Mouse (Mus musculus): Measurements from ENCODE around the gene Alb. TPM values are rescaled to one million over a fixed set of nuclear protein-coding genes. Genes with fewer than 3 reads are reported as not detected.

The Alb gene
- polyA plus RNA-seq, 1 experiment, result 1.2 TPM

DNA sequence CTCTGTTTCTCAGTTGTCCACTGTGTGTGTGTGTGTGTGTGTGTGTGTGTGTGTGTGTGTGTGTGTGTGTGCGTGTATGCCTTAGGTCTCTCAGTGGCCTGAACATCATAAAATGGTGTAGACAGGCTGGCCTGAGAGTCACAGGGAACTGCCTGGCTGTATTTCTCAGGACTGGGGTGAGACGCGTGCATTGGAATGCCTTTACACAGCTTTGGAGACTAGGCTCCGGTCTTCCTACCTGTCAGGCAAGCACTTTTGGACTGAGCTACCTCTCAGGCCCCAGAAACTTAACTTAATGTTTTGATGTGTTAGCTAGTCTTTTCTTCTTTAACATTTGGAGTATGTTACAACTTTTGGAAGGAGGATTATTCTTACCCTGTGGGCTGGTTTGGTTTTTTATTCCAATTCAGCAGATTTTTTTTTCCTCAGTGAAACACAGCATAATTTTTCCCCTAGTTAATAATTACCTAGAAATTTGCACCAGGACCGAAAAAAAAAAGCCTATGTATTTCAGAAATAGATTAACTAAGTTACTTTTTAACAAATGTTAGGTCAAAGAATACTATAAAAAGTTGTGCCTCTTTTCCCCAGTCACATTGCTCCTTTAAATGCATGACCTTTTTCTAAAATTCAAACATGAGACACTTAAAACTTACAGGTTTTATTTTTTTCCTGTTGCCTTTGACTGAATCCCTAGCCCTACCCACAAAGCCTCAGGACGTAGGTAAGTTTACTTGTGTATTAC is 57.8 kb downstream of the Alb start, which contains the start of gene Afm:
Afm (plus strand) TSS at position 577 of the 745 bp plus-strand sequence.
- Histone ChIP-seq H3K36me3 (ENCODE audit: control insufficient read depth, insufficient read depth, low read length) (no peaks in the 10 kb centered on the region), H3K27ac (ENCODE audit: insufficient read depth, low read length) (no peak within 1 kb of the TSS), H3K27me3 (ENCODE audit: control insufficient read depth, insufficient read depth, low read length) (no peaks in the 10 kb centered on the region), H3K4me1 (ENCODE audit: control insufficient read depth, insufficient read depth, insufficient read length) (no peaks in the 10 kb centered on the region), H3K4me3 (ENCODE audit: extremely low read depth, insufficient read depth, insufficient read length) (no peak within 1 kb of the TSS)
- TF ChIP-seq POLR2A (IDR thresholded peaks at IDR 0.05; ENCODE audit: low read depth, low read length) (no peak), CTCF (IDR thresholded peaks at IDR 0.05; ENCODE audit: extremely low read depth, insufficient read depth, insufficient read length, insufficient replicate concordance) (no peak)
- DNase-seq (ENCODE audit: low read depth in 1 of 2, low spot score in 2 of 2), result no peak
- 93% methylated on average over 6 of the region's 6 CpGs for WGBS

Other genes starting within 250 kb of the Alb start
- 21.3 and 38.9 TPM in 2 replicates for gene Cox18, start 236.9 kb upstream of the Alb start, polyA plus RNA-seq (2012; rRNA removed)
- 15.1 and 15.4 TPM in 2 replicates for gene Ankrd17, start 94.3 kb upstream of the Alb start, polyA plus RNA-seq (2012; rRNA removed)
- gene Gm9958, start 93.7 kb upstream of the Alb start, polyA plus RNA-seq (2012; rRNA removed), result 0.54 and 0.79 TPM in 2 replicates
- gene Afp, start 29.8 kb downstream of the Alb start, polyA plus RNA-seq (2012; rRNA removed), result 0.70 and 0.88 TPM in 2 replicates
- gene Afm, start 58.0 kb downstream of the Alb start, polyA plus RNA-seq (2012; rRNA removed), result 0.05 TPM in 1 of 2 replicates, not detected in the other
- not detected in 2 replicates for gene 5830473C10Rik, start 100.2 kb downstream of the Alb start, polyA plus RNA-seq (2012; rRNA removed)
- 0.22 and 0.55 TPM in 2 replicates for gene Rassf6, start 179.8 kb downstream of the Alb start, polyA plus RNA-seq (2012; rRNA removed)

All from spleen, adult 2 months (tissue).